Comparison of ENCODE assay signal across 8 mouse cellular contexts in the genomic region with DNA sequence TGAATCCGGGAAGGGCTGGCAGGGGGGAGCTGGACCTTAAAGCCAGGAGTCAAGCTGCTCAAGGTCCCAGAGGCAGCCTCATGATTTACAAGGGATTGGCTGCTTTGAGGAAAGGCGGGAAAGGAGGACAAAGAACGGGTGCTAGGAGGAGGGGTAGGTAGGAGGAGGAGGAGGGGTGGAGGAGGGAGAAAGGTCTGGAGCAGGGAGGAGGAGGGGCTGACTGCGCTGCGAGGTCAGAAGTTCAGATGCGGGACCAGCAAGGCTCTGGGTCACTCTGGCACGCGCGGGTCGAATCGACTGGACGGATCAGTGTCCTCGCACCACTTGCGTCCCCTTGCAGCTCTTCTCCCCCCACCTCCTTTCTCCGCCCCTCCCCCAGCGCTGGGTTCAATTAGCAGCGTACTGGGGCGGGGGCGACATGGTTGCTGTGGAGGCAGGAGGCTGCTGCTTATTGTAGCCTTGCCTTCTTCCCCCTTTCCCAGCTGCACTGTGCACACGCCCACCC. TPM values are rescaled to one million over a fixed set of nuclear protein-coding genes. Genes with fewer than 3 reads are reported as not detected.
A peak's percentile ranks its signal among the peaks of the same experiment; 100 is the strongest.
DNase-seq lines count a peak whose midpoint lies in the region; ATAC-seq and TF ChIP-seq lines count a peak whose summit lies in the region.

No protein-coding gene starts in this region.

- H3K9me3 ChIP-seq in E14TG2a.4 (ENCODE audit: low read length), result no peaks in the 10 kb centered on the region
- no peaks in the 10 kb centered on the region for H3K9me3 ChIP-seq in hindbrain, embryonic 16.5 days (ENCODE audit: control insufficient read depth, low read length)
- H3K9me3 ChIP-seq in liver, embryonic 11.5 days (ENCODE audit: control insufficient read depth, low read length), result no peaks in the 10 kb centered on the region
- no peaks in the 10 kb centered on the region for H3K9me3 ChIP-seq in stomach, postnatal 0 days (ENCODE audit: control insufficient read depth, low read length)

- peak overlapping the region; percentile 79 for H3K4me3 ChIP-seq in E14TG2a.4 (replicated peaks; ENCODE audit: low read length)
- peak overlapping the region; percentile 36 for H3K4me3 ChIP-seq in hindbrain, embryonic 16.5 days (ENCODE audit: low read length)
- peak overlapping the region; percentile 34 for H3K4me3 ChIP-seq in liver, embryonic 11.5 days (ENCODE audit: low read depth, low read length)
- peak overlapping the region; percentile 15; the same call in 1 of the 2 replicates for H3K4me3 ChIP-seq in stomach, postnatal 0 days (ENCODE audit: low read depth, low read length)

- 2% methylated on average over 16 of the region's 20 CpGs for WGBS in hindbrain, embryonic 16.5 days
- WGBS in liver, embryonic 11.5 days, result 6% methylated on average over 20 of the region's 20 CpGs
- 5% methylated on average over 19 of the region's 20 CpGs for WGBS in stomach, postnatal 0 days

- DNase-seq in WW6 (ENCODE audit: low read depth, low spot score), result peak; percentile 70
- DNase-seq in liver, embryonic 11.5 days (ENCODE audit: low spot score), result no peak
- no peak for DNase-seq in stomach, postnatal 0 days (ENCODE audit: low spot score)
- no peak for DNase-seq in spleen, postnatal 10 days (ENCODE audit: low spot score in 2 of 2)
- DNase-seq in left cerebral cortex, postnatal 25 days (ENCODE audit: low spot score in 2 of 2), result no peak

- intact Hi-C loops in left cerebral cortex, postnatal 25 days (cut with DNase I), result no loop called here

- peaks cover 74% of the 10 kb centered on the region for H3K4me1 ChIP-seq in E14TG2a.4 (replicated peaks; ENCODE audit: low read depth, low read length)
- peaks cover 15% of the 10 kb centered on the region for H3K4me1 ChIP-seq in hindbrain, embryonic 16.5 days (ENCODE audit: control insufficient read depth, insufficient read depth, low read depth, low read length)
- peaks cover 29% of the 10 kb centered on the region for H3K4me1 ChIP-seq in liver, embryonic 11.5 days (replicated peaks; ENCODE audit: control insufficient read depth, insufficient read depth, low read length)
- H3K4me1 ChIP-seq in stomach, postnatal 0 days (replicated peaks; ENCODE audit: control insufficient read depth, insufficient read depth), result peaks cover 16% of the 10 kb centered on the region

- H3K27me3 ChIP-seq in E14TG2a.4 (ENCODE audit: insufficient read depth, low read length), result no peaks in the 10 kb centered on the region
- H3K27me3 ChIP-seq in hindbrain, embryonic 16.5 days (replicated peaks; ENCODE audit: control insufficient read depth, insufficient read depth, low read length), result no peaks in the 10 kb centered on the region
- H3K27me3 ChIP-seq in liver, embryonic 11.5 days (replicated peaks; ENCODE audit: control insufficient read depth, insufficient read depth, low read length), result no peaks in the 10 kb centered on the region
- no peaks in the 10 kb centered on the region for H3K27me3 ChIP-seq in stomach, postnatal 0 days (ENCODE audit: control insufficient read depth, insufficient read depth, low read length)

- H3K27ac ChIP-seq in hindbrain, embryonic 16.5 days (ENCODE audit: low read depth, low read length), result peak overlapping the region; percentile 34; the same call in 1 of the 2 replicates
- H3K27ac ChIP-seq in liver, embryonic 11.5 days (ENCODE audit: low read depth, low read length), result peak overlapping the region; percentile 45; the same call in 1 of the 2 replicates
- no peak overlapping the region for H3K27ac ChIP-seq in stomach, postnatal 0 days (replicated peaks)

- peak overlapping the region; percentile 69 for H3K9ac ChIP-seq in hindbrain, embryonic 16.5 days (ENCODE audit: low read depth, low read length)
- peak overlapping the region; percentile 59 for H3K9ac ChIP-seq in liver, embryonic 11.5 days (ENCODE audit: low read depth, low read length)
- H3K9ac ChIP-seq in stomach, postnatal 0 days (ENCODE audit: low read length), result peak overlapping the region; percentile 51

- H3K4me2 ChIP-seq in hindbrain, embryonic 16.5 days (ENCODE audit: low read length), result peak overlapping the region; percentile 68
- H3K4me2 ChIP-seq in liver, embryonic 11.5 days, result peak overlapping the region; percentile 62
- H3K4me2 ChIP-seq in stomach, postnatal 0 days (replicated peaks; ENCODE audit: low read depth), result peak overlapping the region; percentile 50

- no peak for TF ChIP-seq EP300 in stomach, postnatal 0 days (optimal IDR thresholded peaks at IDR 0.05)

- no peak for TF ChIP-seq CTCF in E14TG2a.4 (conservative IDR thresholded peaks at IDR 0.05; ENCODE audit: low read length)
- TF ChIP-seq CTCF in stomach, postnatal 0 days (IDR thresholded peaks at IDR 0.05; ENCODE audit: low read depth), result no peak

- H3K36me3 ChIP-seq in E14TG2a.4 (ENCODE audit: insufficient read depth, low read length), result peaks cover 21% of the 10 kb centered on the region
- no peaks in the 10 kb centered on the region for H3K36me3 ChIP-seq in hindbrain, embryonic 16.5 days (ENCODE audit: control insufficient read depth, insufficient read depth, low read length)
- no peaks in the 10 kb centered on the region for H3K36me3 ChIP-seq in liver, embryonic 11.5 days (ENCODE audit: control insufficient read depth, insufficient read depth, low read length)
- H3K36me3 ChIP-seq in stomach, postnatal 0 days (ENCODE audit: control insufficient read depth, insufficient read depth, low read length), result no peaks in the 10 kb centered on the region

- ATAC-seq in hindbrain, embryonic 16.5 days, result peak; percentile 25
- ATAC-seq in liver, embryonic 11.5 days (replicated peaks; ENCODE audit: low FRiP score), result no peak
- ATAC-seq in stomach, postnatal 0 days (ENCODE audit: low FRiP score, low TSS enrichment), result 0 out of 2 replicates have a peak, but pooled peaks have one; percentile 27
- ATAC-seq in frontal cortex, adult (ENCODE audit: low TSS enrichment), result no peak

RNA-seq across cellular contexts. Expression of a gene that starts 7.0 kb away (rescaled TPM):
- polyA plus RNA-seq in hindbrain, embryonic 16.5 days (2015; fragmentation: Nextera tagmentation; extraction: Ambion mirVana), result 60.0 and 69.0 TPM in 2 replicates
- 43.0 and 47.2 TPM in 2 replicates for polyA plus RNA-seq in liver, embryonic 11.5 days (2014; fragmentation: Nextera tagmentation; extraction: Ambion mirVana)
- 78.3 and 108 TPM in 2 replicates for polyA plus RNA-seq in stomach, postnatal 0 days (2015; fragmentation: Nextera tagmentation; extraction: Ambion mirVana)
- 100 to 1,000 TPM; 209 to 225 TPM for total RNA-seq in left cerebral cortex, postnatal 25 days (2021)

RNA-seq across cellular contexts. Expression of a gene that starts 11.5 kb away (rescaled TPM):
- polyA plus RNA-seq in hindbrain, embryonic 16.5 days (2015; fragmentation: Nextera tagmentation; extraction: Ambion mirVana), result 0.10 TPM in 1 of 2 replicates, not detected in the other
- not detected in 2 replicates for polyA plus RNA-seq in liver, embryonic 11.5 days (2014; fragmentation: Nextera tagmentation; extraction: Ambion mirVana)
- 0.05 TPM in 1 of 2 replicates, not detected in the other for polyA plus RNA-seq in stomach, postnatal 0 days (2015; fragmentation: Nextera tagmentation; extraction: Ambion mirVana)
- under 1 TPM; 0.18 to 0.30 TPM for total RNA-seq in left cerebral cortex, postnatal 25 days (2021)

RNA-seq across cellular contexts. Expression of a gene that starts 18.7 kb away (rescaled TPM):
- 168 and 169 TPM in 2 replicates for polyA plus RNA-seq in hindbrain, embryonic 16.5 days (2015; fragmentation: Nextera tagmentation; extraction: Ambion mirVana)
- polyA plus RNA-seq in liver, embryonic 11.5 days (2014; fragmentation: Nextera tagmentation; extraction: Ambion mirVana), result 342 and 357 TPM in 2 replicates
- 141 and 147 TPM in 2 replicates for polyA plus RNA-seq in stomach, postnatal 0 days (2015; fragmentation: Nextera tagmentation; extraction: Ambion mirVana)
- total RNA-seq in left cerebral cortex, postnatal 25 days (2021), result 10 to 100 TPM; 62.9 to 63.5 TPM

RNA-seq across cellular contexts. Expression of a gene that starts 26.6 kb away (rescaled TPM):
- polyA plus RNA-seq in hindbrain, embryonic 16.5 days (2015; fragmentation: Nextera tagmentation; extraction: Ambion mirVana), result 0.19 TPM in 1 of 2 replicates, not detected in the other
- polyA plus RNA-seq in liver, embryonic 11.5 days (2014; fragmentation: Nextera tagmentation; extraction: Ambion mirVana), result 0.15 TPM in 1 of 2 replicates, not detected in the other
- 29.7 and 32.2 TPM in 2 replicates for polyA plus RNA-seq in stomach, postnatal 0 days (2015; fragmentation: Nextera tagmentation; extraction: Ambion mirVana)
- not detected for total RNA-seq in left cerebral cortex, postnatal 25 days (2021)

RNA-seq across cellular contexts. Expression of a gene that starts 31.6 kb away (rescaled TPM):
- 78.3 and 87.6 TPM in 2 replicates for polyA plus RNA-seq in hindbrain, embryonic 16.5 days (2015; fragmentation: Nextera tagmentation; extraction: Ambion mirVana)
- polyA plus RNA-seq in liver, embryonic 11.5 days (2014; fragmentation: Nextera tagmentation; extraction: Ambion mirVana), result 33.7 and 34.6 TPM in 2 replicates
- polyA plus RNA-seq in stomach, postnatal 0 days (2015; fragmentation: Nextera tagmentation; extraction: Ambion mirVana), result 23.3 and 25.2 TPM in 2 replicates
- 10 to 100 TPM; 12.7 to 18.1 TPM for total RNA-seq in left cerebral cortex, postnatal 25 days (2021)

Comparison
In these comparisons a context has a peak if more than half of its experiments do, and no peak if none do; other contexts are left out.
1. H3K4me3 ChIP-seq: peak in every context shown above with its lines; median percentile 79 in E14TG2a.4; 36 in hindbrain, embryonic 16.5 days; 34 in liver, embryonic 11.5 days; 15 in stomach, postnatal 0 days.
2. ATAC-seq: peak in hindbrain, embryonic 16.5 days (single experiment) and stomach, postnatal 0 days (single experiment); none in liver, embryonic 11.5 days (single experiment) and frontal cortex, adult (single experiment).
3. Peak in every context shown above with its lines, with median percentiles within 50 percentile points of each other: H3K4me2 ChIP-seq and H3K9ac ChIP-seq.